Mouse (Mus musculus): ENCODE results near the gene Accs. TPM values are rescaled to one million over a fixed set of nuclear protein-coding genes. Genes with fewer than 3 reads are reported as not detected.

Gene Accs
- total RNA-seq, 2 experiments from 2014 or later = 11.0 to 16.5 TPM

- ATAC-seq (replicated peaks; ENCODE audit: poor library complexity) = no peak
Measured at GRCm38 (mm10) chr2:93797162-93797795, 52.5 kb downstream of the Accs start.

DNA sequence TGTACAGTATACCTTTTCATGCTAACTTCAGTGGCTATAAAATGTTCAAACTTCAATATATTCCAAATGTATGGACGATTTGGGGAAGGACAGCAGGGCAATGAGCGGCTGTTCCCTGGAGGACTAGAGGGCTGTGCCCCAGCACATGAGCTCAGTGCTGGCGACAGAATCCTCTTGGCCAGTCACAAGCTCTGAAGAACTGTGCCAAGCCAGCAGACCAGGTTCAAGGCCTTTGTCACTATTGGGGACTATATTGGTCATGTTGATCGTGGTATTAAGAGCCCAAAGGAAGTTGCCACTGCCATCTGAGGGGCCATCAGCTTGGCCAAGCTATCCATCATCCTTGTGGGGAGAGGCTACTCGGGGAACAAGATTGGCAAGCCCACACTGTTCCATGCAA, 55.4 kb downstream of the Accs start:
- no peak for ATAC-seq (replicated peaks; ENCODE audit: poor library complexity)

DNA sequence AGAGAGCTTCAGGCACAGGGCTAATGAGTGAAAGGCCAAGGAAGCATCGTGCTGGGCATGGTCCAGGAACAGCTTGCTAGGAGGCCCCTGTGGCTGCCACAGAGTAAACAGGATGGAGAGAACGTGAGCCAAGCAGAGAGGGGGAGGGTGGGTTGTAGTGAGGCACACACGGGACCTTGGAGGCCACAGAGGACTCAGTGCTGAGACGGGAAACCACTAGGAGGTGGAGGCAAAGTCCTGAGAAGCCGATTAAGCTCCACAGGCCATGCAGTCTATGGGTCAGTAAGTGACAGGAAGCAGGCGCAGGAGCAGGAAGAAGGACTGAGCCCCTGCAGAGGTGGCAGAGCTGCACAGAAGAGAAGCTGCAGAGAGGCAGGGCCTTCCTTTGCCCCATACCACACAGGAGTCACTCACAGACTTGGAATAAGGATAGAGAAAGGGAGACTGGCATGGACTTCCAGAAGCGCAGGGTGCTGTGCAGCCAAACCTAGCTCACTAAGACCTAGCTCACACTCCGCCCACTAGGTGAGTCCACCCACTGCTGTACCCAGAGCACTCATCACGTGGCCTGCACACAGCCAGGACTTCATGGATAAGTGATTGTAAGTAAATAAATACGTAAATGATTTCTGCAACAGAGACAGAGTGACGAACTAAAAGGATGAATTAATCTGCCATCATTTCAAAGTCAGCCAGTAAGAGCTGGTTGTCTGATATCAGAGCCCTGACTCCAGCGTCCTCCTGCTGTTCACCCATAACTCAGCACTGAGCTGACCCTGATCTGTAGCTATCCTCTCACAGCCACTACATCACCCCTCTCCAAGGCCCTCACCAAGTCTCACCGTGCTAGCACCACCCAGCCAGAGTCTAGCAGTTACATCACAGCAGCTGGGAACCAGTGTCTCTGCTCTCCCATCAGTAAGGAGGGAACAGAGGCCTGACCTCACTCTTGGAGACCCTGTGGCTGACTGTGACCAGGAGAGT, 57.9 kb downstream of the Accs start:
- peak; percentile 29; the same call in 1 of the 2 replicates for ATAC-seq (replicated peaks; ENCODE audit: poor library complexity)

DNA sequence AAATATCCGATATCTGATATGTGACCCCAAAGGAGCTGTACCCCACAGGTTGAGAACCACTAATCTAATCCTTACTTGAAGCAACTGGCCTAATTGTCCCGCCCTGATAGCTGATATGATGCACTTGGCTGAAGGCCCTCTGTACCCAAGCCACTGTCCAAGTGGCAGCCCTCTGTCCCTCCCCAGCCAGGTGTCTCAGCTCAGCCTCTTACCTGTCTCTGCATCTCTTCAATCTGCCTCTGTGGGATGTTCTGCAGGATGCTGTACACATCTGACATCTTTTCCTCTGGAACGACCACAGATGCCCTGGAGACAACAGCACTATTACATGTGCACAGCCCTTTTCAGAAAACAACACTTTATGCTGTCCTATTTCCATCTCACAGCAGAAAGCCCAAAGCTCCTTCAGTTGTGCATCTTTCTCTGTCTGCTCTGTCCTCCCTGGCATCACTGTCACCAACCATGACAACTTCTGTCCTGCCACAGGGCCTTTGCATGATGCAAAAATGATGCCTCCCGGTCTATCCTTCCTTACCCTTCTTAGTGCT, 58.9 kb downstream of the Accs start:
- no peak for ATAC-seq (replicated peaks; ENCODE audit: poor library complexity)

- no peak for ATAC-seq (replicated peaks; ENCODE audit: poor library complexity)
Measured at GRCm38 (mm10) chr2:93788557-93788956, 61.2 kb downstream of the Accs start.

DNA sequence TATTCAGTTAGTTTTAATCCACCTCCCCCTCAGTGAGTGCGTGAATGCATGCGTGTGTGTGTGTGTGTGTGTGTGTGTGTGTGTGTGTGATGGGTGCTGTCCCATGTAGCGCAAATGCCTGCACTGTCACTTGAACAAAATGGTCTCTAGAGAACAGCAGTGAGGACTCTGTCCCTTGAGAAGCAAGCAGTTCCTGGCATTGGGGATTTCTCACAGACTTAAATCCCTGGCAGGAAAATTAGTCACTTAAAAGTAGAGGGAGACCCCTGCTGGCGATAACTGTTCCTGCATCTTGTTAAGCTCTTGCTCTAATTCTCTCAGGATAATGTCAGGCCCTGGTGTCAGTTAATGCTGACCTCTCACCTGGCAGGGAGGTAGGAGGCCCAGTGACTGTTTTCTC, 63.6 kb downstream of the Accs start:
- ATAC-seq (replicated peaks; ENCODE audit: poor library complexity) = peak; percentile 77

- no peak for ATAC-seq (replicated peaks; ENCODE audit: poor library complexity)
Measured at GRCm38 (mm10) chr2:93785432-93785798, 64.3 kb downstream of the Accs start.

DNA sequence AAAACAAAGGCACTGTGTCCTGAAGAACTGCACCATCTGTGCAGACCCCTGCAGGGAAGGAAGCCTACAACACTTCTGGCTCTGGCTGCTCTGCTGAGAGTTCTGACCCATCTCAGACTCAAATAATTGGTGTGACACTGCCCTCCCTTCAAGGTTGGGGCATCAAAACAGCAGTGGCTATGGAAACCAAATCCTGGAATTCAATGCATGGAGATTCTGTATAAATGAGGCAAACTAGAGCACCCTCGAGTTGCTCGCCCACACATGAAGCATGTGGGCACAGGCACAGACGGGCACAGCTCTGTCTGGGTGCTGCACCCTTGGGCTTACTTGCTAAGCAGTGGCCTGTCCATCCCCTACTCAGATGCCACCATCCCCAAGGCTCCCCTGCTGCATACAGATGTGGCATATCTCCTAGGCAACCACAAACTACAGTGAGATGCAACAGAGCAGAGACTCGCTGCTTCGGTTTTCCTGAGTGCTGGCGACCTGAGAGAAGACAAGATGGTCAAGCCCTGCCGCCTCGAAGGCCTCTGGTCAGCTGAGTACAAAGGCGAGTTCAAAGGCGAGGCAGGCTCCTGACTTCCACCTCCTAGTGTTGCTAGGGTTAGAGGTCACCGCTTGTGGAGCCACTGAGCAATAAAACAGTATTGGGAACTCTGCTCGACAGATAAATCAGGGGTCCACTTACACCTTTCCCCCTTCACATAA, 64.9 kb downstream of the Accs start:
- ATAC-seq (replicated peaks; ENCODE audit: poor library complexity) = no peak

- no peak for ATAC-seq (replicated peaks; ENCODE audit: poor library complexity)
Measured at GRCm38 (mm10) chr2:93783926-93784539, 65.7 kb downstream of the Accs start.

Other genes with a start within 250 kb of the Accs start
- not detected in 2 replicates for gene Alx4, start 207.6 kb downstream of the Accs start, total RNA-seq (2015)
- gene Alx4, start 207.6 kb downstream of the Accs start, total RNA-seq (2017) = not detected in 2 replicates
- 40.6 and 41.3 TPM in 2 replicates for gene Ext2, start 27.4 kb downstream of the Accs start, total RNA-seq (2015)
- 26.1 and 28.7 TPM in 2 replicates for gene Ext2, start 27.4 kb downstream of the Accs start, total RNA-seq (2017)
- not detected in 2 replicates for gene Accsl, start 19.2 kb upstream of the Accs start, total RNA-seq (2015)
- gene Accsl, start 19.2 kb upstream of the Accs start, total RNA-seq (2017) = not detected in 2 replicates
- gene Gm13889, start 107.3 kb upstream of the Accs start, total RNA-seq (2015) = not detected in 2 replicates
- gene Gm13889, start 107.3 kb upstream of the Accs start, total RNA-seq (2017) = not detected in 2 replicates
- not detected in 2 replicates for gene Gm27027, start 146.4 kb upstream of the Accs start, total RNA-seq (2015)
- not detected in 2 replicates for gene Gm27027, start 146.4 kb upstream of the Accs start, total RNA-seq (2017)
- gene Alkbh3, start 160.9 kb upstream of the Accs start, total RNA-seq (2015) = 58.3 and 101 TPM in 2 replicates
- 25.2 and 35.2 TPM in 2 replicates for gene Alkbh3, start 160.9 kb upstream of the Accs start, total RNA-seq (2017)